Mouse (Mus musculus): ENCODE results near the gene Gm4340. TPM values are rescaled to one million over a fixed set of nuclear protein-coding genes. Genes with fewer than 3 reads are reported as not detected.

Gm4340 gene
- polyA plus RNA-seq, 1 experiment: not detected

DNA sequence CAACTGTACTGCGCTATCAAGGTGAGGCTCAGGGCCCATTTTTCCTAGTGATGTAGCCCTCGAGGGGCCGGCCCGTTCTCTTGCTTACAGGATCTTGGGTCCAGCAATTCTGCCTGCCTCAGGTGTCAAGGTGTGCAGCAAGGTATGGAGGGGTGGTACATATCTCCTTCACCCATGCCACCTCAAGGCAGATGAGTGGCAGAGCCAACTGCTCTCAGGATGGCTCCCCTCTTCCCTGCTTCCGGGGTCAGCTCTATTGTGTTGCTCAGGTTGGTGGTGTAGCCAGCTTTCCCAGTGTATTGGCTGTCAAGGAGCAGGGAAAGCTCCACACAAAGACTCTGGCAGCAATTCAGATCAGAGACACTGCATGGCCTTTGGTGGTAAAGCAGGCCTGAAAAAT lies 20.7 kb downstream of the Gm4340 start:
- Histone ChIP-seq H3K27ac (ENCODE audit: insufficient read depth, low read depth, low read length) (no peak overlapping the region), H3K4me1 (ENCODE audit: control insufficient read depth, insufficient read depth, insufficient read length, low read length) (no peaks in the 10 kb centered on the region), H3K4me3 (ENCODE audit: low read depth, low read length) (no peak overlapping the region), H3K36me3 (ENCODE audit: control insufficient read depth, insufficient read depth, low read length) (no peaks in the 10 kb centered on the region), H3K27me3 (ENCODE audit: control insufficient read depth, insufficient read depth, low read length) (no peaks in the 10 kb centered on the region)
- WGBS: 88% methylated on average over 5 of the region's 5 CpGs
- TF ChIP-seq CTCF (IDR thresholded peaks at IDR 0.05; ENCODE audit: extremely low read depth, insufficient read length, insufficient replicate concordance, low read depth, low read length): no peak
- TF ChIP-seq POLR2A (IDR thresholded peaks at IDR 0.05; ENCODE audit: low read depth, low read length): no peak

- Histone ChIP-seq H3K36me3 (ENCODE audit: control insufficient read depth, insufficient read depth, low read length) (no peaks in the 10 kb centered on the region), H3K27ac (ENCODE audit: insufficient read depth, low read depth, low read length) (no peak overlapping the region), H3K27me3 (ENCODE audit: control insufficient read depth, insufficient read depth, low read length) (no peaks in the 10 kb centered on the region), H3K4me3 (ENCODE audit: low read depth, low read length) (no peak overlapping the region), H3K4me1 (ENCODE audit: control insufficient read depth, insufficient read depth, insufficient read length, low read length) (no peaks in the 10 kb centered on the region)
- 77% methylated on average over 6 of the region's 6 CpGs for WGBS
- TF ChIP-seq CTCF (IDR thresholded peaks at IDR 0.05; ENCODE audit: extremely low read depth, insufficient read length, insufficient replicate concordance, low read depth, low read length): no peak
- TF ChIP-seq POLR2A (IDR thresholded peaks at IDR 0.05; ENCODE audit: low read depth, low read length): no peak
Measured at GRCm38 (mm10) chr10:104220303-104221021, 26.6 kb downstream of the Gm4340 start.

Other genes starting within 250 kb of the Gm4340 start
- not detected in 2 replicates for gene Gm21293, start 51.1 kb upstream of the Gm4340 start, polyA plus RNA-seq (2012; rRNA removed)
- gene Gm6763, start 42.5 kb upstream of the Gm4340 start, polyA plus RNA-seq (2012; rRNA removed): not detected in 2 replicates
- gene Gm8764, start 34.0 kb upstream of the Gm4340 start, polyA plus RNA-seq (2012; rRNA removed): not detected in 2 replicates
- not detected in 2 replicates for gene Gm21304, start 25.5 kb upstream of the Gm4340 start, polyA plus RNA-seq (2012; rRNA removed)
- gene Gm21312, start 17.0 kb upstream of the Gm4340 start, polyA plus RNA-seq (2012; rRNA removed): not detected in 2 replicates
- gene Gm20765, start 8.5 kb upstream of the Gm4340 start, polyA plus RNA-seq (2012; rRNA removed): not detected in 2 replicates

Measured in small intestine, adult 2 months (tissue).